Mouse (Mus musculus) B cell, adult 2 months (primary cell): ENCODE results near the gene Snrpg.
"Not testable (repeated sequence)": the region's sequence is repeated elsewhere in the genome, so short reads cannot be mapped to it uniquely, and the experiment has no call there.

Source experiments
- DNase-seq, 2 experiments: peaks; one replicate each; pipeline ENCODE4 v3.0.0; 2022

Snrpg gene

GRCm38 (mm10) chr6:86370093-86370713, 901 bp upstream of the Snrpg start:
- peak; percentile 49 to 53 for DNase-seq

- DNase-seq = peak; percentile 94
Measured at GRCm38 (mm10) chr6:86371340-86371911, 322 bp downstream of the Snrpg start.

GRCm38 (mm10) chr6:86371950-86372516, 929 bp downstream of the Snrpg start:
- peak in 1 of 2 experiments; percentile 5 for DNase-seq

GRCm38 (mm10) chr6:86373556-86373955, 2.5 kb downstream of the Snrpg start:
- no peak for DNase-seq

GRCm38 (mm10) chr6:86378341-86378740, 7.2 kb downstream of the Snrpg start:
- no peak for DNase-seq

- DNase-seq = not testable (repeated sequence)
Measured at GRCm38 (mm10) chr6:86380112-86380511, 9.0 kb downstream of the Snrpg start.

- no peak for DNase-seq
Measured at GRCm38 (mm10) chr6:86382551-86382950, 11.4 kb downstream of the Snrpg start.

GRCm38 (mm10) chr6:86383370-86383769, 12.3 kb downstream of the Snrpg start:
- DNase-seq = no peak

- no peak for DNase-seq
Measured at GRCm38 (mm10) chr6:86384692-86385091, 13.6 kb downstream of the Snrpg start.

- DNase-seq = no peak
Measured at GRCm38 (mm10) chr6:86385362-86386104, 14.4 kb downstream of the Snrpg start.

- no peak for DNase-seq
Measured at GRCm38 (mm10) chr6:86387313-86387712, 16.2 kb downstream of the Snrpg start.

GRCm38 (mm10) chr6:86388461-86388860, 17.4 kb downstream of the Snrpg start:
- no peak for DNase-seq

GRCm38 (mm10) chr6:86391326-86391725, 20.2 kb downstream of the Snrpg start:
- peak; percentile 35 to 39 for DNase-seq

GRCm38 (mm10) chr6:86393187-86393586, 22.1 kb downstream of the Snrpg start:
- peak; percentile 11 to 12 for DNase-seq

GRCm38 (mm10) chr6:86394078-86394720, 23.1 kb downstream of the Snrpg start:
- no peak for DNase-seq

- no peak for DNase-seq
Measured at GRCm38 (mm10) chr6:86395021-86395420, 23.9 kb downstream of the Snrpg start.

- no peak for DNase-seq
Measured at GRCm38 (mm10) chr6:86395969-86396368, 24.9 kb downstream of the Snrpg start.

- DNase-seq = peak; percentile 87
Measured at GRCm38 (mm10) chr6:86396581-86397256, 25.6 kb downstream of the Snrpg start, which contains the start of gene Pcyox1. TSS of gene Pcyox1 (minus strand) at chr6:86397154.

- peak in 1 of 2 experiments; percentile 26 for DNase-seq
Measured at GRCm38 (mm10) chr6:86397257-86397980, 26.3 kb downstream of the Snrpg start.

- DNase-seq = no peak
Measured at GRCm38 (mm10) chr6:86398986-86399385, 27.9 kb downstream of the Snrpg start.

GRCm38 (mm10) chr6:86399995-86400394, 28.9 kb downstream of the Snrpg start:
- no peak for DNase-seq

- DNase-seq = peak; percentile 79 to 83
Measured at GRCm38 (mm10) chr6:86400972-86401371, 29.9 kb downstream of the Snrpg start.
